Mouse (Mus musculus) fat pad, adult 2 months (tissue): Measurements from ENCODE around the gene Ppara.

Experiments used
- DNase-seq: peaks from one replicate; pipeline ENCODE4 v3.0.0-alpha.2; 2011; ENCODE audit warnings: low read depth, low spot score; ENCODE audit errors: extremely low read depth

The Ppara gene

DNA sequence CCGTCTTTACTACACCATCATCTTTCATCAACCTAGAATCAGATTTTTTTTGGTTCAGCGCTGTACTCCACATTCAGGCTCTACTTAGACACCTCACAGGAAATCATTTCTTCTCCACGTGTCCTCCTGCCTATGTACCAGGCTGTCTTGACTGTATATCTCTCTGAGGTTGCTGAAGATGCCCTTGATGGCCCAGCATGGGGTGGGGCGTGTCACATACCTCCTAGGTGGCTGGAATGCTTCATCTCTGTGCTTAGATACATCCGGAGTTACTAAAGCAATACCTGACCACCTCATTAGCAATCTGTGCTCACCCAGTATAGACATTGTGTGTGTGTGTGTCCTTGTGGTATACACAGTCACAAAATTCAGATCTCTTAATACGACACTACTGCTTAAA is 60.7 kb downstream of the Ppara start:
- no peak for DNase-seq

DNA sequence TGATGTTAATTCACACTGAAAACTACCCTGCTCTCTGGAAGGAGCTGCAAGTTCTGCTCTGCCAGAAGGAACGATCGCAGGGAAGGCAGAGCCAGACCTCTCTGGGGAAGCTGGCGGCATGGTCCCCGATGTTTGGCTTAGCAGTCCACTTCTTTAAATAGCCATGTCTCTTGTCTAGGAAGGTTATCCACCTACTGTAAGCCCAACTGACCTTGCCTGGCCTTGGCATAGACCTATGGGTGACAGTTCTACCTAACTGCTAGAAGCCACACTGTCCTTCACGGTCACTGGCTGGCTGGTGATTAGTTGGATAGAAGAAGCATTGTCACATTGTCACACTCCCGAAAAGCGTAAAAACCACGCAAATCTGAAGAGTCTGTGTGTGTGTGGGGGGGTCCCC is 63.9 kb downstream of the Ppara start:
- DNase-seq = no peak

- DNase-seq = no peak
Measured at GRCm38 (mm10) chr15:85802931-85803330, 68.1 kb downstream of the Ppara start.

GRCm38 (mm10) chr15:85806886-85807285 is 72.1 kb downstream of the Ppara start:
- DNase-seq = no peak

DNA sequence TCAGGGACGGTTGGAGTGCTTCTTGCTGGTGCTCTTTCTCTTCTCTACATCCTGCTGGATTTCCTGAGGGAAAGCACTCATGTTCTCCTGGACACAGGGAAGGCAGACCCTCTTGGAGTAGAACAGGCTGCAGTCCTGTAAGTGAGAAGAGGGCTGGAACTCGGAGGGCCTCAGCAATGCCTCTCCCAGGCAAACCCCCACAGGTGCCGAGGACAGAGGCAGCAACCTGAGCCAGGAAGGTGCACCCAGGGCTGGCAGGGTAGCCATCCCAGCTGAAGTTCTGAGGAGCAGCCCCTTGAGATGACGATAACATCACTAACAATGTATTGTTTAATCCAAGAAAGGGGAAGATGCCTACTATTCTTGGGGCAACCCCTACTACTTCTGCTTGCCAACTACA is 72.6 kb downstream of the Ppara start:
- no peak for DNase-seq

DNA sequence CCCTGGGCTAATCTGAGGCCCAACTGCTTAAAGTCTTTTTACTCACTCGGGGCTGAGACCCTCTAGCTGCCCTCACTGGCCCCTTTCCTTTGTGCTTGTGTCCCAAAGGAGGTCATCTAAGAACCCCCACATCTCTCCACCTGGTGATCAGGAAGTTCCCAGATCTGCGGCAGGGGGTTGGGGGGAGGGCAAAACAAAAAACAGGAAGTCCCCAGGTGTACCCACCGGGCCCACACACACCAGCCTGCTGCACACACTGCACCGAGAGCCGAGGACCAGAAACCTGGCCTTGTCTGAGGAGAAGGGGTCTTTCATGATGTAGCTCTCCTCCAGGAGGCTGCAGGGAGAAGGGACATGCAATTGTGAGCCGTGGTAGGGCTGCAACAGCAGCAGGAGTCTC is 73.2 kb downstream of the Ppara start:
- DNase-seq = no peak

DNA sequence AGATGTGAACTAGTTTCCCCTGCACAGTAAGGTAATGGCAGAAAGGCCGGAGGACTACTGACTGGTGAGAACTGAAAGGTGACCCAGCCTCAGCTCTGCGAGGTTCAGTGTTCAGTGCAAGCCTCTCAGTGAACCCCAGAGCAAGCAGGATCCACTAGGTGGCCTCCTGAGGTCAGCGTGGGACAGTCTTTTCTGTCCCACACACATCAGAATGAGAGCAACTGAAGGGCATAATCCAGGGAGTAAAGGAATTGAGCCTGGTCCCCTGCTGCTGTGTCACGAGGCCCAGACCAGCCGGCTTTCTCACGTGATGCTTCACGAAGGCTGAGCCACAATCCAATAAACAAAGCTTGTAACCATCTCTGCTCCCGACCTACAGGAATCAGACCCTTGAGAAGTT is 73.7 kb downstream of the Ppara start:
- DNase-seq = no peak

DNA sequence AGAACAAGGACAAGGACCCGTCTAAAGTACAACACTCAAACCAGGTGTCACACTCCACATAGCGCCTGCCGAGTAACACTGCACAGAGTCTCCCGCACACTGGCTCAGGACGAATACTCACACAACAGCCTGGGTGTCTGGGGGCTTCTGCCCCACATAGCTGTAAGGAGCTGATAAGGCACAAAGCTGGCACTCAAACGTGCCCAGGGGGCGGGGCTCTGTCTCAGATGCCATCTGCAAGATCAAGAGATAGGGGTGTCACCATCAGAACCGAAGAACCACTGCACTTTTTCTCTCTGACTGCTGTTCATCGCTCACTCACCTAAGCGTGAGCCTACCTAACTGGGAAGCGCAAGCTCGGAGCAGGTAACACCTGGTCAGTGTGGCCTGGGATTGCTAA is 74.3 kb downstream of the Ppara start:
- no peak for DNase-seq

GRCm38 (mm10) chr15:85810462-85810805 is 75.7 kb downstream of the Ppara start:
- no peak for DNase-seq

DNA sequence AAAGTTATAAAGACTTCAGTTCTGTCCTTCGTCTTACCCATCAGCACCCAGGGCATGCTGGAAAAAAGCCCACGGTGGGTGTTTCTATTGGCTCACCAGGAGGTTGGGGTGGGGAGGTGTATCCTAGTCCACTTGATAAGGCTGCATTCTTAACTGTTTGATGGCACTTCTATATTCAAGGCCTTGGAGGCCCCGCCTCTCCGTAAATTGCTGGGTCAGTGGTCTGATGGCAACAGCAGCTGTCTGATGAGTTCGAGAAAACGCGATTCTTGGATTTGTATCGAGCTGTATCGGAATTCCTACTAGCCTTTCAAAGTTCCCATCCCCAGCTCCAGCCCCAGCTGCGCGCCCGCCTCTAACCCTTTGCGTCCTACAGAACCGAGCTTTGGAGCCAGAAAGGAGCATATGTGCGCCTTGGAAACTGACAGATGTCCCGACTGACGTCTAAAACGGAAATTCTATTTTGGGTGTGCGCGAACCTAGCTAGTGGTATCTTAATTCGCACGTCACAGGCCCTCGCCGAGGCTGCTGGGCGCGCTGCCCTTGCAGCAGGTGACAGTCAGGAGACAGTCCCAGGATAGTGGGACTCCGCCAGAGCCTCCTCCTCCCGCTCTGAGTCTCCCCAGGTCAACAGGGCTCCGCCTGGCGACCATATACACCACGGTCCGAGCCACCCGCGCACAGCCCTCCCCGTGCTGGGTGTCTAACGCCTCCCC is 76.2 kb downstream of the Ppara start:
- no peak for DNase-seq

- no peak for DNase-seq
Measured at GRCm38 (mm10) chr15:85811535-85812277, 76.9 kb downstream of the Ppara start, which contains the start of gene Cdpf1. TSS of gene Cdpf1 (minus strand) at chr15:85811697.

DNA sequence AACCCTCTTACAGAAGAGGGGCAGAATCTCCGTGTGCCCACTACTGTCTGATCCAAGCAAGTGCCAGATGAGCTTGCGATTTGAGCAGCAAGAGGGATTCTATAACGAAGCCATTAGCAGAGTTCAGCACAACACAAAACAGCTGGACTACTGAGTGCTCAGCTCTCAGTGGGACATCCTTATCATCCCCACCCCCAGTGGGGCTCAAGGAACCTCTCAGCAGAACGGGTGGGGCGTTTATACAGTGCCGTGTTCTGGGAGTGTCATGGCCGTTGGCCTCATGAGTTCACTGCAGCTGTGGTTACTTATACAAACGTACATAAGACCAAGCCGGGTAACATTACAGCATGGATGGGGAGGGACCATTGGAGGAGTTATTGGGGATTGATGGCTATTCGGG is 78.6 kb downstream of the Ppara start:
- DNase-seq = no peak

- no peak for DNase-seq
Measured at GRCm38 (mm10) chr15:85821203-85822010, 86.6 kb downstream of the Ppara start, which contains the start of gene Pkdrej. TSS of gene Pkdrej (minus strand) at chr15:85821734.

GRCm38 (mm10) chr15:85822011-85822359 is 87.2 kb downstream of the Ppara start:
- no peak for DNase-seq

DNA sequence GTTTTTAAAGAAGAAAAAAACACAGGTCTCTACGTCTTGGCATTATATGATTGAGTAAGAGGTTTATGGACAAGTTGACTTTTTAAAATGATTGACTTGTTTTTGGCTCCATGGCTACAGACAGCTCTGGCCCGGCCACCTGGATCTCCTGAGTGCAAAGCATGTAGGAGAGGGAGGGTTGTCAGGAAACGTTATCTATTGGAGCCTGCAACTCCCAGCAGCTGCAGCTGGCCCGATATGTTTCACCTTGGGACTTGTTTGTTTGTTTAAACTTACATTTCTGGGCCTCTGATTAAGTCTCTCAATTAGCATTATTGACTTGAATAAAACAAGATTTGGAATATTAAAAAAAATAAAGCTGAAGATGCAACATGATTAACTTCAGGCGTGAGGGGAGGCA is 91.9 kb downstream of the Ppara start:
- no peak for DNase-seq

GRCm38 (mm10) chr15:85828071-85828470 is 93.3 kb downstream of the Ppara start:
- DNase-seq = no peak

DNA sequence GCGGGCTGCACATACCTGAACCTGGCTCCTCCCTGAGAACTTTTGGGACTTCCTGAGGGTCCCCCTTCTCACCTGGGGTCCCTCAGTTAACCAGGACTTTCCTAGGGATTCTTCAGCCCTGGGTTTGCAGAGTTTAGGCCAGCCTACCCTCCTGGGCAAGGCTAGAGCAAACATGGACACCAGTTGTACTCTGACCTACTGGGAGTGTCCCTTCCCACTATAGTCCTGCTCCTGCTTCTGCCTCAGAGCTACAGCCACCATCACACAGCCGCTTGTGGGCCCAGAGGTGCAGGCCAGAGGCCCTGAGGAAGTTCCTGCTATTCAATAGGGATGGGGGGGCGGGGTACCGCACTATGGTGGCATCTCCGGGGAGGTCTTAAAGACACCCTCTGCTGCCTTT is 94.7 kb downstream of the Ppara start:
- no peak for DNase-seq

GRCm38 (mm10) chr15:85831954-85832590 is 97.3 kb downstream of the Ppara start, which contains the start of gene Ttc38:
TSS of gene Ttc38 (plus strand) at chr15:85832306.
- no peak for DNase-seq

DNA sequence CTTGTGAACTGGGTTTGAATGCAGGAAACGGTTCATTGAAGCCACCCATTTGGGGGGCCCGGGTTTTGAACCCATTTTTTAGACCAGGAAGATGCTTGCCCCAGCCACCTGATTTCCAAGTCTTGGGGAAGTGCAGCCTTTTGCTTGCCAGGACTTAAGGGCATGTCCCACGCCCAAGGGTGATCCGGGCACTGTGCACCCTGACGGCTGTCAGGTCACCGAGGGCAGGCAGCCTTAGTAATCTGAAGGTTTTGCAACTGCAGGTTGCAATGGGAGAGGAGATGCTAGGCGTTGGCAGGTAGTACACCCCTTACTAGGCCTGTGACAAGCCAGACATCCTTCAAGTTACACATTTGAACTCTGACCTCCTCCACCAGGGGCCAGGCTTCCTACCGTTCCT is 97.8 kb downstream of the Ppara start:
- no peak for DNase-seq

- DNase-seq = no peak
Measured at GRCm38 (mm10) chr15:85835335-85835734, 100.6 kb downstream of the Ppara start.

DNA sequence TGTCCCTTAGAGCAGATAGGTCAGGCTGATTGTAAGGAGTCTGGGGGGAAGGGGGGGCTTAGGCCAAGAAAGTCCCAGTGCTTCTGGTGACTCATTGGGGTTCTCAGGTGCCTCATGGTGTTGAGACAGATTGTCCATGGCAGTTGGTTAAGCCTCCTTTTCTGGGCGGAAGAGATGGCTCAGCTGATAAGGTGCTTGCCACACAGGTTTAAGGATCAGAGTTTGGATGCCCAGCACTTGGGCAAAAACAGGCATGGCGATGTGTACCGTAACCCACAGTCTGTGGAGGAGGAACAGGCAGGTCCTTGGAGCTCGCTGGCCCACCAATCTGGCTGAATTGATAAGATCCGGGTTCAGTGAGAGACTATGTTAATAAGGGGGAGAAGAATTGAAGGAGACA is 102.1 kb downstream of the Ppara start:
- no peak for DNase-seq
